Mouse (Mus musculus): ENCODE results near the gene Irf8. TPM values are rescaled to one million over a fixed set of nuclear protein-coding genes. Genes with fewer than 3 reads are reported as not detected.

Gene Irf8
- polyA plus RNA-seq, 1 experiment from 2014 or later: 10.6 TPM

Other genes with a start within 250 kb of the Irf8 start
- 77.5 and 81.2 TPM in 2 replicates for gene Gins2, start 147.1 kb upstream of the Irf8 start, polyA plus RNA-seq (2016; fragmentation: Nextera tagmentation; extraction: Ambion mirVana)
- 0.83 and 1.3 TPM in 2 replicates for gene 1190005I06Rik, start 88.7 kb upstream of the Irf8 start, polyA plus RNA-seq (2016; fragmentation: Nextera tagmentation; extraction: Ambion mirVana)
- 0.69 and 0.79 TPM in 2 replicates for gene Gm27021, start 68.3 kb upstream of the Irf8 start, polyA plus RNA-seq (2016; fragmentation: Nextera tagmentation; extraction: Ambion mirVana)
- gene Cox4i1, start 68.1 kb upstream of the Irf8 start, polyA plus RNA-seq (2016; fragmentation: Nextera tagmentation; extraction: Ambion mirVana): 769 and 831 TPM in 2 replicates
- gene Emc8, start 67.8 kb upstream of the Irf8 start, polyA plus RNA-seq (2016; fragmentation: Nextera tagmentation; extraction: Ambion mirVana): 171 and 180 TPM in 2 replicates

All from liver, embryonic 12.5 days (tissue).